Mouse (Mus musculus) cerebellum, adult 11 months (tissue): ENCODE data around the gene Pgam5.
A peak's percentile ranks its signal among the peaks of the same experiment; 100 is the strongest.

Experiments used
- DNase-seq: peaks from one replicate; pipeline ENCODE4 v3.0.0; 2022

Gene Pgam5

GRCm38 (mm10) chr5:110269141-110270101 is at the start of gene Pgam5:
TSS of gene Pgam5 (minus strand) at chr5:110269913.
- peak; percentile 86 for DNase-seq

DNA sequence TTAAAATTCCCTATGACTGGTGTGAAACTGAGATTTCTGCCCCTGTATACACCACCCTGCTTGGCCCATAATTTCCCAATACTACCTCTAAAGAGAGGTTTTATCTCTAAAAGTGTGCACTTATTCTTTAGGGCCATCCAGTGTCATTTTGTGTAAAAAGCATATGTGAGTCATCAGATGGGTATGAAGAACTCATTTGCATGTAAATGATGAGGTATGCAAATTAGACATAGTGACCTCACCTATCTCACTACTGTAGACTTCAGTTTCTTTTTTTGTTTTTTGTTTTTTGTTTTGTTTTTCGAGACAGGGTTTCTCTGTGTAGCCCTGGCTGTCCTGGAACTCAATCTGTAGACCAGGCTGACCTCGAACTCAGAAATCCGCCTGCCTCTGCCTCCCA is 43.4 kb upstream of the Pgam5 start:
- no peak for DNase-seq

DNA sequence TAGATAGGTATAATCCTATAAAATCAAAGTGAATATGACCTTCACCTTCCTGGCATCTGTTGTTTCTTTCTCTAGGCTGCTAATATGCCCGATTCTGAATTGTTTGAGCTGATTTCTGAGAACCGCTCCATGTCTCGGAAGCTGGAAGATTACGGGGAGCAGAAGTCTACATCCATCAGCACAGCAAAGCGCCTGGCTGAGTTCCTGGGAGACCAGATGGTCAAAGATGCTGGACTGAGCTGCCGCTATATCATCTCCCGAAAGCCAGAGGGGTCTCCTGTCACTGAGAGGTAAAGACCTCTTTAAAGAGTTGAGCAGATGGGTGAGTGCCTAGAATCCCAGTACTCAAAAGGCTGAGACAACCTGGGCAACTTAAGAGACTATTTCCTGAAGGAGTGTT is 39.1 kb upstream of the Pgam5 start:
- DNase-seq = no peak

GRCm38 (mm10) chr5:110300591-110300990 is 30.9 kb upstream of the Pgam5 start:
- DNase-seq = no peak

- DNase-seq = no peak
Observed at GRCm38 (mm10) chr5:110296637-110297036, 26.9 kb upstream of the Pgam5 start.

GRCm38 (mm10) chr5:110291649-110292048 is 21.9 kb upstream of the Pgam5 start:
- no peak for DNase-seq

- no peak for DNase-seq
Observed at GRCm38 (mm10) chr5:110287084-110287475, 17.4 kb upstream of the Pgam5 start.

GRCm38 (mm10) chr5:110286446-110287083 is 16.9 kb upstream of the Pgam5 start:
- DNase-seq = no peak

GRCm38 (mm10) chr5:110285770-110286445 is 16.2 kb upstream of the Pgam5 start, which contains the start of the genes Pxmp2 and Pole:
TSS of gene Pxmp2 (minus strand) at chr5:110286186.
TSS of gene Pole (plus strand) at chr5:110286306.
- DNase-seq = peak; percentile 77

DNA sequence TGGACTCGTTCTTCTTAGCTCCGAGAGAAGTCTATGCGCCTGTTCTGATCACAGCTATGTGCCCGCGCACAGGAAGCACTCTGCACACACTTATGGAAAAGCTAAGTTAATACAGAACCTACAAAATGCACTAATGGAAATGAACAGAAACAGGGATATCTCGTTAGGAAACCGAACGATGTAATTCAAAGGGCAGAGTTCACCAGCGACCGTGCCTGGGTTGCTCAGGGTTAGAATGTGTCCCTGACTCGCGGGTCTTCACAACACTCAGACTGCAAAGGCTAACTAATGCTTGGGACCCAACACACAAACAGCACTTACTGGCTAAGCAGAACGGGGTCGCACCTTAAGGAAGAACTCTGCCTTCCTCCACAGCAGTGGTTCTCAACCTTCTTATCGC is 15.4 kb upstream of the Pgam5 start:
- DNase-seq = no peak

- DNase-seq = peak; percentile 31
Observed at GRCm38 (mm10) chr5:110284536-110284935, 14.8 kb upstream of the Pgam5 start.

- DNase-seq = no peak
Observed at GRCm38 (mm10) chr5:110281984-110282383, 12.3 kb upstream of the Pgam5 start.

- no peak for DNase-seq
Observed at GRCm38 (mm10) chr5:110276910-110277309, 7.2 kb upstream of the Pgam5 start.

DNA sequence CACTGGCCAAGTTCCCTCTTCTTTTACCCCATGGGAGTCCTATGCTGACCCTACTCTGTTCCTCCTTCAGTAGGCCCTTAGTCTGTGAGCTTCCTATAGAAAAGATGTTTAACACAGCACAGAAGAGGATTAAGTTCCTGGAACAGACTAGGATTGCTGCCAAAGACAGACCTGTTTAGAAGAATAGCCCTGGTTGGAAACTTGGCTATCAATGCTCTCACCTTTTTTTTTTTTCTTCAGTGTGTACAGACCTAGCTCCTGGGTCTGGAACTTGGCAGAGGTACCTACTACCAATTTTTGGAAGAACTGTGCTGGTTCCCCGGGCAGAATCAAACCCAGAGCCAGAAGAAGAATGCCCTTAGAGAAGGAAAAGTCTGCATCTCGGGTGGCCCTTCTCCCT is 6.7 kb upstream of the Pgam5 start:
- no peak for DNase-seq

DNA sequence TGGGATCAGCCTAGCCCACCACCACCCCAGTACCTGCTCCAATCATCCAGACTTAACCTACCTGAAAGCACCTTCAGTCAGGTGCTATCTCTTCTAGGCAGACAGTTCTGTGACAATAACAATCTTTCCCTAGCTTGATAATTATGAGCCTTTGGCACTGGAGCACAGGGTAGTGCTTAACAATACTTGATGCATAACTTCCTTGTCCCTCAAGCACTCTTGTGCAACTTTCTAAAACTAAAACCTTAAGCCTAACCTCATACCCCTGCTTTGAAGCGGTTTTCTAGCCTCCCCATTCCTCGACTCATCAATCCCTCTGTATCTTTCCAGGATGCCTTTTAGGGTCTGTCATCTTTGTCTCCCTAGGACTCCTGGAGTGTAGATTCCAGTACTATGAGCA is 5.1 kb upstream of the Pgam5 start:
- no peak for DNase-seq

DNA sequence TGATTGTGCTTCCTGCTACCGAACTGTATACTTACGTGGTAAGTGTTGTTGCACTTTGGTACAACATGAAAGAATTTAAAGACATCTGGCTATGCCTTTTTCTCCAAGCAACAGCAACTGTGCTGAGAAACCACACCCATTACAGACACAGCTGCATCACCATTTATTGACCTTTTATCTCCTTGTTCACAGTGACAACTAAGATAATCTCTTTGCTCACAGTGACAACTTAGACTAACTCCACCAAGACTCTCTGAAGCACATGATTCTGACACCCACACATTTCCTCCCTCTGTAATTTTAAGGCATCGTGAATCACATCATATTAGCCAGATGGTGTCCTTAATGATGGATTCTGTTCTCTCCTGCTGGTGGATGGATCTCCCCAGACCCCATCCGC is 4.4 kb upstream of the Pgam5 start:
- no peak for DNase-seq

DNA sequence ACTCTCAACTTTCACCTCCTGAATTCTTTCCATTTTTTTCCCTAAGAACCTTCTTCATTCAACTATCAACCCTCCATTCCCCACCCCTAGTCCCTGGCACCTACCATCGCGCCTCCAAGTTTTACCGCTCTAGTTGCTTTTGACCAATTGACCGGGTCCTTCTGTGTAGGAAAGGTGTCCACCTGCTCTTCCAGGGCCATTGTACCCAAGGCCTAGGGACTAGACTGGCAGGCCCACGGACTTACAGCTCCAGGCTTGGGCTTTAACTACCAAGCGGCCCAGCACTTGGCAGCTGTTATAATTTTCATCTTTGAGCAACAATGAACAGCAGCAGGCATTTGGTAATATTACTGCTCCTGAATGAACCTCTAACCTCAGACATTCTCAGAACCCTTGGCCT is 529 bp upstream of the Pgam5 start:
- DNase-seq = no peak

DNA sequence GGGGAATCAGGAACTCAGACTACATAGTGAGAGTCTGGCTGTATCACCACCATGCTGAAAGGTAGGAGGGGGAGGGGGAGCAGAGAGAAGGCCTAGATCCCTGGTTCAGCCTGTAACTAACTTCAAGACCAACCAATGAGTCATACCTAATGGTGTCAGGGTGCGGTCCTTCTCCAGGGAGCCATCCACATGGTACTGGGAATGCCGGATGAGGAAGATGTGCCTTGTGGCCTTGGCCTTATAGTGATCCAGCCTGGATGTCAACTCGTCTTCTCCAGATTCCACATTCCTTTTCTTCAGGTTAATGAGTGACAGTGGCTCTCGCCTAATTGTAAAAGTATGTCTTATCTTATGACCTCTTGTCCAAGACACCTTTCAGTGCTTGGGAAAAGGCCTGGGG is 2.8 kb downstream of the Pgam5 start:
- DNase-seq = no peak

DNA sequence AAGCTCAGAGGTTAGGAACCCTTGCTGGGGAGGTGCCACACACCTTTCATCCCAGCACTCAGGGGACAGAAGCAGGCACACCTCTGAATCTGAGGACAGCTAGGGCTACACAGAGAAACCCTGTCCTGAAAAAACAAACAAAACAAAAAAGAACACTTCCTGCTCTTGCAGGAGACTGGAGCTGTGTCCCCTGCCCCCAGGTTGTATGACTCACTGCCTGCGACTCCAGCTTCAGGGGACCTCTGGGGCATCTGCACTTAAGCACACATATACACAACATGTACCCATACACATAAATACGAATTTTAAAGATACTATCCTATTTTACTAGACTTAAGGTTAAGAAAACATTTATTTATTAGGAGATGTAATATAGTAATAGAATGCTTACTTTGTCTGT is 25.6 kb downstream of the Pgam5 start:
- DNase-seq = no peak

- DNase-seq = no peak
Observed at GRCm38 (mm10) chr5:110232346-110232745, 37.4 kb downstream of the Pgam5 start.

- DNase-seq = no peak
Observed at GRCm38 (mm10) chr5:110231638-110232037, 38.1 kb downstream of the Pgam5 start.

DNA sequence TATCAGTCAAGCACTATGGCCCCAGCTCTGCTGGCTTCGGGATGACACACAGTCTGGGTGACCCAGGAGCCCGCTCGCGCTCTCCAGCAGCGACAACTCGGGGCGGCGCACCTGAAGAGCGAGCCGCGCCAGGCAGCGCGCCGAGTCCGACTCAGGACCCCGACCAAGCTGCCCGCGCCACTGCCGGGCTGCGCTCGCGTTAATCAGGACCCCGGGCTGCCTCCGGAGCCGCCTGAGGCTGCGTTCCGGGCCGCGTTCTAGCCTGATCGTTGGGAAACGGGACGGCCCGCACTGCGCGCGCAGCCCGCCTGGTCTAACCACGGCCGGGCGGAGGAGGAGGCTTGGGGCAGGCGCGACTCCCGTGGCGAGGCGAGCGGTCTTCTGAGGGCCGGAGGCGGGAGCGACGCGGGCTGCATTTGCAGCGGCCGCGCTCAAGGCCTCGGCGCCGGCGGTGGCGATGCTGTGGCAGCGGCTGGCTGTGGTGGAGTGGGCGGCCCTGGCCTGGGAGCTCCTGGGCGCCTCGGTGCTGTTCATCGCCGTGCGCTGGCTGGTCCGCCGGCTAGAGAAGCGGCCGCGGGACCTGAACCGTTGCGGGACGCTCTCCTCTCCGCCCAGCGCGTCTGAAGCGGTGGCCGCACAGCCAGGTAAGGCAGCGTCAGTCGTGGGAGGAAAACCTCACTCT is 38.8 kb downstream of the Pgam5 start, which contains the start of gene Ankle2:
Gene Ankle2 (plus strand): TSS at position 225 of the 682 bp plus-strand sequence.
- DNase-seq = peak; percentile 89

DNA sequence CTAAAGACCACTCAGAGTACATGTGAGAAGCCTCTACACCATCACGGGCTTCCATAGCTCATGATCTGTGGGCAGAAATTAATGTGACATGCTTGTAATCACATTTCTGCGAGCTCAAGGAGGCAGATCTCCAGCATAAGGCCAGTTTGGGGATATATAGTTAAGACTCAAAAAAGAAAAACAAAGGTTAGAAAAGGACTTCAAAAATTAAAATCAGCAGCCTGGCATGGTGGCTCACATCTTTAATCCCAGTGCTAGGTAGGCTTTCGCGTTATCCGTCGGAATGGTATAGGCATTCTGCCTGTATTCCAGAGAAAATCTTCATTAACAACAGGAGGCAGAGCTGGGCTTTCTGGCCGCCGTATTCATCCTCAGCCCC is 39.3 kb downstream of the Pgam5 start:
- no peak for DNase-seq
